Mouse (Mus musculus) CD4-positive helper T cell, adult 2 months (primary cell): Measurements from ENCODE around the gene Zfp46.

Experiments
- DNase-seq: peaks from one replicate; pipeline ENCODE4 v3.0.0-alpha.2; 2012; ENCODE audit warnings: low read depth, missing footprints, low spot score

Gene Zfp46

GRCm38 (mm10) chr4:136284455-136284854 lies at the start of gene Zfp46:
TSS of gene Zfp46 (plus strand) at chr4:136284683.
- DNase-seq, result no peak

- DNase-seq, result no peak
These were observed 45.8 kb upstream of the Zfp46 start for GRCm38 (mm10) chr4:136238669-136239068.

- no peak for DNase-seq
These were observed 45.4 kb upstream of the Zfp46 start for GRCm38 (mm10) chr4:136239111-136239510.

GRCm38 (mm10) chr4:136239622-136240021 lies 44.9 kb upstream of the Zfp46 start:
- DNase-seq, result peak; percentile 67

GRCm38 (mm10) chr4:136240123-136240522 lies 44.4 kb upstream of the Zfp46 start:
- DNase-seq, result no peak

GRCm38 (mm10) chr4:136240955-136241354 lies 43.5 kb upstream of the Zfp46 start:
- DNase-seq, result no peak

GRCm38 (mm10) chr4:136242065-136242703 lies 42.3 kb upstream of the Zfp46 start:
- no peak for DNase-seq

GRCm38 (mm10) chr4:136242728-136243127 lies 41.8 kb upstream of the Zfp46 start:
- no peak for DNase-seq

GRCm38 (mm10) chr4:136244208-136244607 lies 40.3 kb upstream of the Zfp46 start:
- DNase-seq, result no peak

- DNase-seq, result no peak
These were observed 38.8 kb upstream of the Zfp46 start for GRCm38 (mm10) chr4:136245681-136246080.

GRCm38 (mm10) chr4:136246568-136246969 lies 37.9 kb upstream of the Zfp46 start:
- DNase-seq, result no peak

- DNase-seq, result no peak
These were observed 37.1 kb upstream of the Zfp46 start for GRCm38 (mm10) chr4:136247386-136247728.

- DNase-seq, result no peak
These were observed 36.6 kb upstream of the Zfp46 start, which contains the start of gene Tcea3 for GRCm38 (mm10) chr4:136247729-136248463. TSS of gene Tcea3 (plus strand) at chr4:136247729.

GRCm38 (mm10) chr4:136248464-136249331 lies 35.8 kb upstream of the Zfp46 start:
- DNase-seq, result no peak

- no peak for DNase-seq
These were observed 35.2 kb upstream of the Zfp46 start for GRCm38 (mm10) chr4:136249332-136249647.

GRCm38 (mm10) chr4:136249780-136250179 lies 34.7 kb upstream of the Zfp46 start:
- no peak for DNase-seq

- no peak for DNase-seq
These were observed 28.6 kb upstream of the Zfp46 start for GRCm38 (mm10) chr4:136255919-136256318.

GRCm38 (mm10) chr4:136256696-136257095 lies 27.8 kb upstream of the Zfp46 start:
- no peak for DNase-seq

- no peak for DNase-seq
These were observed 24.6 kb upstream of the Zfp46 start for GRCm38 (mm10) chr4:136259916-136260315.

- peak; percentile 82 for DNase-seq
These were observed 23.8 kb upstream of the Zfp46 start for GRCm38 (mm10) chr4:136260491-136261180.

GRCm38 (mm10) chr4:136261912-136262311 lies 22.6 kb upstream of the Zfp46 start:
- no peak for DNase-seq

GRCm38 (mm10) chr4:136263555-136263954 lies 20.9 kb upstream of the Zfp46 start:
- DNase-seq, result no peak
